In genomic region chr5:23655030-23655429, GRCm38 (mm10) we compare ENCODE assay signal across 12 mouse cellular contexts.
"Had no signal": no experiment of that assay in that cellular context is flagged by ENCODE, and none has a peak within 500 bp of the region (broad histone marks: within the 10 kb centered on the region; RNA-seq: fewer than 3 reads in every experiment).

No protein-coding gene starts in this region.

- H3K4me2 ChIP-seq: intestine, embryonic 15.5 days; liver, embryonic 13.5 days; midbrain, embryonic 13.5 days had no signal

- H3K9ac ChIP-seq: intestine, embryonic 15.5 days; liver, embryonic 13.5 days; liver, postnatal 0 days; midbrain, embryonic 13.5 days had no signal

- H3K9me3 ChIP-seq: intestine, embryonic 15.5 days; liver, embryonic 13.5 days; midbrain, embryonic 13.5 days had no signal

- H3K36me3 ChIP-seq: intestine, embryonic 15.5 days; liver, embryonic 13.5 days; midbrain, embryonic 13.5 days had no signal

- H3K4me1 ChIP-seq: intestine, embryonic 15.5 days; midbrain, embryonic 13.5 days had no signal

- H3K27ac ChIP-seq: intestine, embryonic 15.5 days; liver, embryonic 13.5 days; midbrain, embryonic 13.5 days had no signal

- H3K27me3 ChIP-seq: intestine, embryonic 15.5 days; liver, embryonic 13.5 days; midbrain, embryonic 13.5 days had no signal

- H3K4me3 ChIP-seq: intestine, embryonic 15.5 days; liver, embryonic 13.5 days; midbrain, embryonic 13.5 days had no signal

- ATAC-seq: intestine, embryonic 15.5 days; liver, postnatal 0 days; midbrain, embryonic 13.5 days had no signal

- DNase-seq: kidney, adult 18-20 months; kidney, postnatal 10 days; kidney, postnatal 4 days; left cerebral cortex, postnatal 4 days; liver; liver, embryonic 13.5 days; liver, postnatal 0 days; right cerebral cortex, adult 18-20 months; right cerebral cortex, postnatal 25 days; thymus, postnatal 36 days had no signal
